Mouse (Mus musculus) ES-Bruce4 (cell line): Measurements from ENCODE around the gene Psen2.

Experiments
- CTCF ChIP-seq: IDR thresholded peaks from one replicate; pipeline ENCODE4 v1.8.1; 2011; ENCODE audit warnings: low read depth, low read length
- EP300 ChIP-seq: IDR thresholded peaks from 2 replicates; pipeline ENCODE4 v1.6.1; 2011; ENCODE audit warnings: low read depth, low read length; ENCODE audit not compliant: insufficient read depth
- POLR2A ChIP-seq: IDR thresholded peaks from one replicate; pipeline ENCODE4 v1.8.1; 2011; ENCODE audit warnings: low read length; ENCODE audit not compliant: insufficient read depth

GRCm38 (mm10) chr1:180307661-180308060, 44.4 kb upstream of the Psen2 start:
- TF ChIP-seq CTCF (no peak), POLR2A (no peak), EP300 (no peak)
